Mouse (Mus musculus) G1E (cell line): ENCODE measurements around the gene Ap1s1.

Source experiments
- CTCF ChIP-seq: IDR thresholded peaks from 2 replicates; pipeline ENCODE4 v1.5.1; 2012; ENCODE audit warnings: low read depth, low read length, inconsistent platforms, mixed read lengths
- TAL1 ChIP-seq: conservative IDR thresholded peaks from 2 replicates; pipeline ENCODE4 v1.6.1; 2012; ENCODE audit warnings: low read depth, low read length, inconsistent platforms, mixed read lengths

DNA sequence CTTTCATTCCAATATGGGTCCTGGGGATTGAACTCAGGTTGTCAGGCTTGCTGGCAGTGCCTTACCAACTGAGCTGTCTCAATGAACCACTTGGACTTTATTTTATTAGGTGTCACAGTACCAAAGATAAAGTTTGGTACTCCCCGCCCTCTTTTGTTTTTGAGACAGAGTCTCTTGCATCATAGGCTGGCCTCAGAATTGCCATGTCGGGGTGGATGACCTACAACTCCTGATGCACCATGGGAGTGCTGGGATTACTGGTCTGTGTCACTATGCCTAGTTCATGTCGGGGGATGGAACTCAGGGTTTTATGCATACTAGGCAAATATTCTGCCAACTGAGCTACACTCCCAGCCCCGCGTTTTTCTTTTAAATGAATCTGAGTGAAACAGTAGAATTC lies 8.9 kb upstream of the Ap1s1 start:
- TF ChIP-seq TAL1 (no peak), CTCF (no peak)
